Mouse (Mus musculus): Measurements from ENCODE around the gene Wipi1.

GRCm38 (mm10) chr11:109583986-109584385 is 27.8 kb downstream of the Wipi1 start:
- TF ChIP-seq POLR2A (IDR thresholded peaks at IDR 0.05; ENCODE audit: insufficient read depth, low read length) (no peak), EP300 (IDR thresholded peaks at IDR 0.05; ENCODE audit: insufficient read depth, low read depth, low read length) (no peak), CTCF (IDR thresholded peaks at IDR 0.05; ENCODE audit: low read depth, low read length) (no peak)
